Mouse (Mus musculus): ENCODE measurements around the gene Tom1l2. TPM values are rescaled to one million over a fixed set of nuclear protein-coding genes. Genes with fewer than 3 reads are reported as not detected.

Gene Tom1l2
- total and polyA plus RNA-seq, 2 experiments from 2014 or later: 44.3 to 80.8 TPM

DNA sequence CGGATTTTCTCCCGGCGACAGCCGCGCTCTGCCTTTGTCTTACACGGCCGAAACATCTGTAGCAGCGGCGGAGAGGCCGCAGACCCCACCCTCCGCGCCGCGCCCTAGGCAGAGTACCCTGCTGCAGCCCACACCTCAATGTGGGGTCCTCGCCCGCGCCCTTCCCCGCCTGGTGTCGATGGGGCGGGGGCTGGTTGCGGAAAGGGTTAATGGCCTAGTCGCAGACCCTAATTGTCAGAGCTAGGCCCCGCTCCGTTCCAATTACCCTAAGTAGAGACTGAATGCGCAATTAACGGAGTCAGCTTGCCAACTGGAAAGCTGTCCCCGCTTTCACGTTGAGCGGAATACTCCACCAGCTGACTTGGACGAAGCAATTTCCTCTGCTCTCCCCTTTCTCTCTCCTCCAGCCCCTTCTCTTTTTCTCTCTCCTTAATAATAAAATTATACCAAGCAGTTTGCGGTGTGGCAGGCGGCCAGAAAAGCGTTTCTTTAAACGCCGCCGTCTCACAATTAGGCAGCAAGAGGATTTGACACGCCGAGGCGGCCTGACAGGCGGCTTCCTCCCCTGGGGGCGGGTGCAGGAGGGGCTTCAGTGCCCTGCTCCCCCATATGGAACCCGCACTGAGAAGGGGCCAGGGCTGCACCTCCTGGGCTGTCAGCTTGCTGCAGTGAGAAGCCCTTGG lies 175.6 kb downstream of the Tom1l2 start:
- DNase-seq: peak; percentile 91
- H3K4me3 ChIP-seq (ENCODE audit: low read depth, low read length): peak overlapping the region; percentile 69
- H3K9me3 ChIP-seq (ENCODE audit: low read length): no peaks in the 10 kb centered on the region
- H3K27ac ChIP-seq (ENCODE audit: low read depth, low read length): peak overlapping the region; percentile 99
- no peaks in the 10 kb centered on the region for H3K36me3 ChIP-seq (ENCODE audit: insufficient read depth)
- no peaks in the 10 kb centered on the region for H3K27me3 ChIP-seq (ENCODE audit: insufficient read depth, low read length)
- TF ChIP-seq CTCF (IDR thresholded peaks at IDR 0.05; ENCODE audit: low read depth): no peak; the same call in 1 of the 2 replicates
- peak overlapping the region; percentile 94 for H3K4me2 ChIP-seq (ENCODE audit: low read depth)
- peaks cover 39% of the 10 kb centered on the region for H3K4me1 ChIP-seq (ENCODE audit: insufficient read depth)
- WGBS: 1% methylated on average over 42 of the region's 42 CpGs
- H3K9ac ChIP-seq: peak overlapping the region; percentile 86
- peak; percentile 70 for ATAC-seq

Small RNAs within 50 kb of the gene (microRNA-seq; reads per million reads assigned to microRNA genes)
- gene Gm27711 (0 reads per million in 2 experiments), gene Mir6921 (0 to 0.49 reads per million in 2 experiments), gene Mir6922 (0 reads per million in 2 experiments)

Other genes with a start within 250 kb of the Tom1l2 start
- gene Rai1, start 247.9 kb downstream of the Tom1l2 start, total RNA-seq (2014; rRNA removed): 50.9 and 60.7 TPM in 2 replicates
- 16.6 and 21.2 TPM in 2 replicates for gene Rai1, start 247.9 kb downstream of the Tom1l2 start, polyA plus RNA-seq (2015; fragmentation: Nextera tagmentation; extraction: Ambion mirVana)
- 56.2 and 70.7 TPM in 2 replicates for gene Srebf1, start 130.3 kb downstream of the Tom1l2 start, total RNA-seq (2014; rRNA removed)
- gene Srebf1, start 130.3 kb downstream of the Tom1l2 start, polyA plus RNA-seq (2015; fragmentation: Nextera tagmentation; extraction: Ambion mirVana): 28.9 and 32.8 TPM in 2 replicates
- gene Drc3, start 424 bp upstream of the Tom1l2 start, total RNA-seq (2014; rRNA removed): 13.0 and 15.5 TPM in 2 replicates
- 6.9 and 10.0 TPM in 2 replicates for gene Drc3, start 424 bp upstream of the Tom1l2 start, polyA plus RNA-seq (2015; fragmentation: Nextera tagmentation; extraction: Ambion mirVana)
- 30.8 and 35.7 TPM in 2 replicates for gene Gid4, start 64.2 kb upstream of the Tom1l2 start, total RNA-seq (2014; rRNA removed)
- 14.8 and 22.6 TPM in 2 replicates for gene Gid4, start 64.2 kb upstream of the Tom1l2 start, polyA plus RNA-seq (2015; fragmentation: Nextera tagmentation; extraction: Ambion mirVana)
- 32.5 and 34.5 TPM in 2 replicates for gene Atpaf2, start 65.6 kb upstream of the Tom1l2 start, total RNA-seq (2014; rRNA removed)
- 38.2 and 50.8 TPM in 2 replicates for gene Atpaf2, start 65.6 kb upstream of the Tom1l2 start, polyA plus RNA-seq (2015; fragmentation: Nextera tagmentation; extraction: Ambion mirVana)
- 78.1 and 82.6 TPM in 2 replicates for gene Drg2, start 101.7 kb upstream of the Tom1l2 start, total RNA-seq (2014; rRNA removed)
- 79.3 and 83.8 TPM in 2 replicates for gene Drg2, start 101.7 kb upstream of the Tom1l2 start, polyA plus RNA-seq (2015; fragmentation: Nextera tagmentation; extraction: Ambion mirVana)
- gene Myo15, start 116.4 kb upstream of the Tom1l2 start, total RNA-seq (2014; rRNA removed): 0.24 and 0.54 TPM in 2 replicates
- 0.10 and 0.13 TPM in 2 replicates for gene Myo15, start 116.4 kb upstream of the Tom1l2 start, polyA plus RNA-seq (2015; fragmentation: Nextera tagmentation; extraction: Ambion mirVana)
- gene Alkbh5, start 183.5 kb upstream of the Tom1l2 start, total RNA-seq (2014; rRNA removed): 28.3 and 32.8 TPM in 2 replicates
- 14.2 and 21.8 TPM in 2 replicates for gene Alkbh5, start 183.5 kb upstream of the Tom1l2 start, polyA plus RNA-seq (2015; fragmentation: Nextera tagmentation; extraction: Ambion mirVana)

Measured in forebrain, postnatal 0 days (tissue).